Mouse (Mus musculus): ENCODE measurements around the gene Rgs7. TPM values are rescaled to one million over a fixed set of nuclear protein-coding genes. Genes with fewer than 3 reads are reported as not detected.

The Rgs7 gene
- polyA plus RNA-seq, 1 experiment = 0.04 TPM

- Histone ChIP-seq H3K4me3 (ENCODE audit: extremely low read depth, insufficient read depth, insufficient read length) (no peak overlapping the region), H3K4me1 (ENCODE audit: control insufficient read depth, insufficient read depth, insufficient read length) (peaks cover 5% of the 10 kb centered on the region; the same call in 1 of the 2 replicates), H3K36me3 (ENCODE audit: control insufficient read depth, insufficient read depth, low read length) (no peaks in the 10 kb centered on the region), H3K27ac (ENCODE audit: insufficient read depth, low read length) (0 out of 2 replicates have a peak overlapping the region, but pooled peaks have one; percentile 27), H3K27me3 (ENCODE audit: control insufficient read depth, insufficient read depth, low read length) (no peaks in the 10 kb centered on the region)
- WGBS = 7% methylated on average over 8 of the region's 8 CpGs
- no peak for TF ChIP-seq POLR2A (IDR thresholded peaks at IDR 0.05; ENCODE audit: low read depth, low read length)
- TF ChIP-seq CTCF (IDR thresholded peaks at IDR 0.05; ENCODE audit: extremely low read depth, insufficient read depth, insufficient read length, insufficient replicate concordance) = no peak
- DNase-seq (ENCODE audit: low read depth in 1 of 2, low spot score in 2 of 2) = peak in 1 of 2 experiments; percentile 4
Observed at GRCm38 (mm10) chr1:175469087-175469788, 23.1 kb downstream of the Rgs7 start.

GRCm38 (mm10) chr1:175464566-175464965 lies 27.7 kb downstream of the Rgs7 start:
- Histone ChIP-seq H3K4me1 (ENCODE audit: control insufficient read depth, insufficient read depth, insufficient read length) (no peaks in the 10 kb centered on the region; the same call in 1 of the 2 replicates), H3K27ac (ENCODE audit: insufficient read depth, low read length) (no peak overlapping the region), H3K36me3 (ENCODE audit: control insufficient read depth, insufficient read depth, low read length) (no peaks in the 10 kb centered on the region), H3K27me3 (ENCODE audit: control insufficient read depth, insufficient read depth, low read length) (no peaks in the 10 kb centered on the region), H3K4me3 (ENCODE audit: extremely low read depth, insufficient read depth, insufficient read length) (no peak overlapping the region)
- no peak for DNase-seq (ENCODE audit: low read depth in 1 of 2, low spot score in 2 of 2)
- TF ChIP-seq CTCF (IDR thresholded peaks at IDR 0.05; ENCODE audit: extremely low read depth, insufficient read depth, insufficient read length, insufficient replicate concordance) (no peak), POLR2A (IDR thresholded peaks at IDR 0.05; ENCODE audit: low read depth, low read length) (no peak)
- WGBS = 81% methylated on average over 2 of the region's 2 CpGs

- Histone ChIP-seq H3K4me3 (ENCODE audit: extremely low read depth, insufficient read depth, insufficient read length) (no peak overlapping the region), H3K36me3 (ENCODE audit: control insufficient read depth, insufficient read depth, low read length) (no peaks in the 10 kb centered on the region), H3K27ac (ENCODE audit: insufficient read depth, low read length) (no peak overlapping the region), H3K27me3 (ENCODE audit: control insufficient read depth, insufficient read depth, low read length) (no peaks in the 10 kb centered on the region), H3K4me1 (ENCODE audit: control insufficient read depth, insufficient read depth, insufficient read length) (no peaks in the 10 kb centered on the region)
- no peak for DNase-seq (ENCODE audit: low read depth in 1 of 2, low spot score in 2 of 2)
- WGBS = 90% methylated on average over 2 of the region's 2 CpGs
- TF ChIP-seq CTCF (IDR thresholded peaks at IDR 0.05; ENCODE audit: extremely low read depth, insufficient read depth, insufficient read length, insufficient replicate concordance) = no peak
- no peak for TF ChIP-seq POLR2A (IDR thresholded peaks at IDR 0.05; ENCODE audit: low read depth, low read length)
Observed at GRCm38 (mm10) chr1:175462351-175462750, 29.9 kb downstream of the Rgs7 start.

- no peaks in the 10 kb centered on the region for H3K4me1 ChIP-seq (ENCODE audit: control insufficient read depth, insufficient read depth, insufficient read length)
- H3K4me3 ChIP-seq (ENCODE audit: extremely low read depth, insufficient read depth, insufficient read length) = no peak overlapping the region
- 76% methylated on average over 6 of the region's 6 CpGs for WGBS
- no peaks in the 10 kb centered on the region for H3K36me3 ChIP-seq (ENCODE audit: control insufficient read depth, insufficient read depth, low read length)
- H3K27ac ChIP-seq (ENCODE audit: insufficient read depth, low read length) = no peak overlapping the region
- DNase-seq (ENCODE audit: low read depth in 1 of 2, low spot score in 2 of 2) = no peak
- H3K27me3 ChIP-seq (ENCODE audit: control insufficient read depth, insufficient read depth, low read length) = no peaks in the 10 kb centered on the region
- TF ChIP-seq POLR2A (IDR thresholded peaks at IDR 0.05; ENCODE audit: low read depth, low read length) (no peak), CTCF (IDR thresholded peaks at IDR 0.05; ENCODE audit: extremely low read depth, insufficient read depth, insufficient read length, insufficient replicate concordance) (no peak)
Observed at GRCm38 (mm10) chr1:175454041-175454636, 38.2 kb downstream of the Rgs7 start.

- H3K27ac ChIP-seq (ENCODE audit: insufficient read depth, low read length) = no peak overlapping the region
- no peaks in the 10 kb centered on the region for H3K4me1 ChIP-seq (ENCODE audit: control insufficient read depth, insufficient read depth, insufficient read length)
- H3K36me3 ChIP-seq (ENCODE audit: control insufficient read depth, insufficient read depth, low read length) = no peaks in the 10 kb centered on the region
- 85% methylated on average over 5 of the region's 5 CpGs for WGBS
- no peak overlapping the region for H3K4me3 ChIP-seq (ENCODE audit: extremely low read depth, insufficient read depth, insufficient read length)
- DNase-seq (ENCODE audit: low read depth in 1 of 2, low spot score in 2 of 2) = no peak
- no peaks in the 10 kb centered on the region for H3K27me3 ChIP-seq (ENCODE audit: control insufficient read depth, insufficient read depth, low read length)
- TF ChIP-seq POLR2A (IDR thresholded peaks at IDR 0.05; ENCODE audit: low read depth, low read length) (no peak), CTCF (IDR thresholded peaks at IDR 0.05; ENCODE audit: extremely low read depth, insufficient read depth, insufficient read length, insufficient replicate concordance) (no peak)
Observed at GRCm38 (mm10) chr1:175448017-175448416, 44.3 kb downstream of the Rgs7 start.

GRCm38 (mm10) chr1:175442939-175443338 lies 49.4 kb downstream of the Rgs7 start:
- 88% methylated on average over 1 of the region's 1 CpGs for WGBS
- TF ChIP-seq POLR2A (IDR thresholded peaks at IDR 0.05; ENCODE audit: low read depth, low read length) (no peak), CTCF (IDR thresholded peaks at IDR 0.05; ENCODE audit: extremely low read depth, insufficient read depth, insufficient read length, insufficient replicate concordance) (no peak)
- Histone ChIP-seq H3K27me3 (ENCODE audit: control insufficient read depth, insufficient read depth, low read length) (no peaks in the 10 kb centered on the region), H3K4me1 (ENCODE audit: control insufficient read depth, insufficient read depth, insufficient read length) (no peaks in the 10 kb centered on the region), H3K4me3 (ENCODE audit: extremely low read depth, insufficient read depth, insufficient read length) (no peak overlapping the region), H3K36me3 (ENCODE audit: control insufficient read depth, insufficient read depth, low read length) (no peaks in the 10 kb centered on the region), H3K27ac (ENCODE audit: insufficient read depth, low read length) (no peak overlapping the region)
- no peak for DNase-seq (ENCODE audit: low read depth in 1 of 2, low spot score in 2 of 2)

- Histone ChIP-seq H3K27me3 (ENCODE audit: control insufficient read depth, insufficient read depth, low read length) (no peaks in the 10 kb centered on the region), H3K36me3 (ENCODE audit: control insufficient read depth, insufficient read depth, low read length) (no peaks in the 10 kb centered on the region), H3K4me1 (ENCODE audit: control insufficient read depth, insufficient read depth, insufficient read length) (no peaks in the 10 kb centered on the region), H3K27ac (ENCODE audit: insufficient read depth, low read length) (no peak overlapping the region), H3K4me3 (ENCODE audit: extremely low read depth, insufficient read depth, insufficient read length) (no peak overlapping the region)
- no peak for DNase-seq (ENCODE audit: low read depth in 1 of 2, low spot score in 2 of 2)
- no peak for TF ChIP-seq CTCF (IDR thresholded peaks at IDR 0.05; ENCODE audit: extremely low read depth, insufficient read depth, insufficient read length, insufficient replicate concordance)
- TF ChIP-seq POLR2A (IDR thresholded peaks at IDR 0.05; ENCODE audit: low read depth, low read length) = no peak
- WGBS = 83% methylated on average over 6 of the region's 6 CpGs
Observed at GRCm38 (mm10) chr1:175442025-175442424, 50.3 kb downstream of the Rgs7 start.

Data from spleen, adult 2 months (tissue).